Mouse (Mus musculus): Measurements from ENCODE around the gene Actl7a. TPM values are rescaled to one million over a fixed set of nuclear protein-coding genes. Genes with fewer than 3 reads are reported as not detected.

Gene Actl7a
- polyA plus RNA-seq, 1 experiment from 2014 or later = not detected

DNA sequence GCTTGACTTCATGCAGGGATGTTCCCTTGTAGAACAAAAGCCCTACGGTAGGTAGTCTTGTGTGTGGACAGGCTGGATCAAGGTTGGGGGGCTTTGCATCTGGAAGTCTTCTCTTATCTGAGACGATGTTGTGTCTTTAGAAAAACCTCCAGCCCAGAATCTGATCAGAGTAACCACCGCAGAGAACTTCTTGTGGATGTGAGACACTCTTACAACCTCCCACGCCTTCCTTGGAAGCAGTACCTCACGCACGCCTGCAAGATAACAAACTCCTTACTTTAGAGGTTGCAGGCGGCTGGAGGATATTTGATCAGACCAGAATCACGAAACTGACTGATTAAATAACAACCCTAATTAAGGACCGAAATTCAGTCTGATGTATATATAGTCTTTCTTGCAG lies 22.8 kb upstream of the Actl7a start:
- no peak for DNase-seq (ENCODE audit: low spot score)
- no peak overlapping the region for H3K4me3 ChIP-seq (replicated peaks; ENCODE audit: low read length)
- no peaks in the 10 kb centered on the region for H3K36me3 ChIP-seq (replicated peaks; ENCODE audit: control insufficient read depth, insufficient read depth)
- 89% methylated on average over 9 of the region's 9 CpGs for WGBS
- H3K9ac ChIP-seq = no peak overlapping the region
- no peak overlapping the region for H3K4me2 ChIP-seq (replicated peaks)
- no peak for ATAC-seq (ENCODE audit: low FRiP score)
- H3K27ac ChIP-seq = no peak overlapping the region
- no peaks in the 10 kb centered on the region for H3K27me3 ChIP-seq (ENCODE audit: control insufficient read depth, insufficient read depth, low read length)
- no peaks in the 10 kb centered on the region for H3K9me3 ChIP-seq (ENCODE audit: control insufficient read depth, low read length)
- H3K4me1 ChIP-seq (replicated peaks; ENCODE audit: control insufficient read depth, insufficient read depth, low read length) = no peaks in the 10 kb centered on the region

DNA sequence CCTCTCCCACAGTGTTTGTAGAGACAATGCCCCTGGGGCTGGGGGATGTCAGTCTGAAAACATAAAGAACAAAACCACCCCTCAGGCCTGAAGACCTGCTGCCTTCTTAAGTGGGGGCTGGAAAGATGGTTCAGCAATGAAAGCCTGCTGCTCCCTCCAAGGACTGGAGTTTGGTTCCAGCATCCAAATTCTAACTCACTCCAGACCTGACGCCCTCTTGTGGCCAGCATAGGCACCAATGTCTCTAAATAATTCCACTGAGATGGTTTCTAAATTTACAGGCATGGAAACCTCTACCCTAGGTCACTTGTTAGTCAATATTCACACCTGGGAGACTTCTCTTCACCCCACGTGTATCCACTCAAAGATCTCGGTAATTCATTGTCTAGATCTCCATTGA lies 21.7 kb upstream of the Actl7a start:
- WGBS = 27% methylated on average over 3 of the region's 3 CpGs
- H3K9ac ChIP-seq = no peak overlapping the region
- no peaks in the 10 kb centered on the region for H3K4me1 ChIP-seq (replicated peaks; ENCODE audit: control insufficient read depth, insufficient read depth, low read length)
- no peak overlapping the region for H3K4me2 ChIP-seq (replicated peaks)
- H3K27me3 ChIP-seq (ENCODE audit: control insufficient read depth, insufficient read depth, low read length) = no peaks in the 10 kb centered on the region
- no peak overlapping the region for H3K27ac ChIP-seq
- ATAC-seq (ENCODE audit: low FRiP score) (no peak), DNase-seq (ENCODE audit: low spot score) (no peak)
- no peaks in the 10 kb centered on the region for H3K36me3 ChIP-seq (replicated peaks; ENCODE audit: control insufficient read depth, insufficient read depth)
- no peak overlapping the region for H3K4me3 ChIP-seq (replicated peaks; ENCODE audit: low read length)
- H3K9me3 ChIP-seq (ENCODE audit: control insufficient read depth, low read length) = no peaks in the 10 kb centered on the region

- Histone ChIP-seq H3K4me2 (replicated peaks) (no peak overlapping the region), H3K36me3 (replicated peaks; ENCODE audit: control insufficient read depth, insufficient read depth) (no peaks in the 10 kb centered on the region), H3K9ac (no peak overlapping the region), H3K4me1 (replicated peaks; ENCODE audit: control insufficient read depth, insufficient read depth, low read length) (no peaks in the 10 kb centered on the region), H3K9me3 (ENCODE audit: control insufficient read depth, low read length) (no peaks in the 10 kb centered on the region), H3K4me3 (replicated peaks; ENCODE audit: low read length) (no peak overlapping the region), H3K27me3 (ENCODE audit: control insufficient read depth, insufficient read depth, low read length) (no peaks in the 10 kb centered on the region), H3K27ac (no peak overlapping the region)
- ATAC-seq (ENCODE audit: low FRiP score) = no peak
- no peak for DNase-seq (ENCODE audit: low spot score)
- whole genome bisulfite sequencing = 66% methylated on average over 6 of the region's 6 CpGs
These were observed 20.9 kb upstream of the Actl7a start for GRCm38 (mm10) chr4:56722346-56722745.

GRCm38 (mm10) chr4:56723237-56723636 lies 20.0 kb upstream of the Actl7a start:
- Histone ChIP-seq H3K4me2 (replicated peaks) (no peak overlapping the region), H3K4me1 (replicated peaks; ENCODE audit: control insufficient read depth, insufficient read depth, low read length) (no peaks in the 10 kb centered on the region), H3K27ac (no peak overlapping the region), H3K9ac (no peak overlapping the region), H3K4me3 (replicated peaks; ENCODE audit: low read length) (no peak overlapping the region), H3K9me3 (ENCODE audit: control insufficient read depth, low read length) (no peaks in the 10 kb centered on the region), H3K36me3 (replicated peaks; ENCODE audit: control insufficient read depth, insufficient read depth) (no peaks in the 10 kb centered on the region), H3K27me3 (ENCODE audit: control insufficient read depth, insufficient read depth, low read length) (no peaks in the 10 kb centered on the region)
- no peak for ATAC-seq (ENCODE audit: low FRiP score)
- no peak for DNase-seq (ENCODE audit: low spot score)
- 95% methylated on average over 6 of the region's 6 CpGs for WGBS

DNA sequence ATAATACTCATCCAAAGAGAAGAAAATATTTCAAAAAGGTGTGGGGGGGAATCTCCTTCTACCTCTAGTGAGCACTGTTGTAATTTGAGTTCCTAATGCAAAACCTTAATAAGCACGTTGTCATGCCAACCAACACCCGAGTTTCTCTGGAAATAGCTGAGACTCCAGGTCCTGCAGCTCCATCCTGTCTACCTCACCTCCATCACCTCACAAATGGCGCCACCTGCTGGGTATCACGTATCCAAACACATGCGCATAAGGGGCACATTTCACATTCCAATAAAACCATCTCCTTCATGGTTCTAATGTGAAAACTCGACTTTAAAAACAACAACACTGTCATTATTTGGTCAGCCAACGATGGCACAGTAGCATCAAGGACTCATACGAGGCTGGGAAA lies 17.4 kb upstream of the Actl7a start:
- DNase-seq (ENCODE audit: low spot score) (no peak), ATAC-seq (ENCODE audit: low FRiP score) (no peak)
- 56% methylated on average over 8 of the region's 8 CpGs for whole genome bisulfite sequencing
- Histone ChIP-seq H3K4me2 (replicated peaks) (no peak overlapping the region), H3K27me3 (ENCODE audit: control insufficient read depth, insufficient read depth, low read length) (no peaks in the 10 kb centered on the region), H3K9ac (no peak overlapping the region), H3K4me3 (replicated peaks; ENCODE audit: low read length) (no peak overlapping the region), H3K9me3 (ENCODE audit: control insufficient read depth, low read length) (no peaks in the 10 kb centered on the region), H3K27ac (no peak overlapping the region), H3K36me3 (replicated peaks; ENCODE audit: control insufficient read depth, insufficient read depth) (no peaks in the 10 kb centered on the region), H3K4me1 (replicated peaks; ENCODE audit: control insufficient read depth, insufficient read depth, low read length) (no peaks in the 10 kb centered on the region)

DNA sequence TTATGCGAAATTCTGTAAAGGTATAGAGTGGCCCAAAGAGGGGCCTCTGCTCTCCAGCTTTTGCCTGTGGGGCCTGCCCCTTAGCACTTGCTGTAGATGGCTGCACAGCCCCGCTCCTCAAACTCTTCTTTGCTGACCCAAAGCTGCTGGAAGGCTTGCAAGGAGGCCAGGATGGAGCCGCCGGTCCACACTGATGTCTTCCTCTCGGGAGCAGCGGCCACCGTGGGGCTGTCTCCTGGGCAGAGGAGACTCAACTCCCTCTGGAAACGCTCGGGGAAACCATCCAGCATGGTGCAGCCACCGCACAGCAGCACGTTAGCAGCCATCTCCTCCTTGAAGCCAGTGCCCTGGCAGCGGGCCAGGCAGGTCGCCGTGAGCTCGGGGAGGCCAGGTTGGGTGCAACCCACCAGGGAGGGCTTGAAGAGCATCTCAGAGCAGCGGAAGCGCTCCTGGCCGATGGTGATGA lies 3.2 kb upstream of the Actl7a start, which contains the start of gene Gm26657:
Gene Gm26657 (plus strand): TSS at position 51 of the 466 bp plus-strand sequence.
- DNase-seq (ENCODE audit: low spot score) (no peak), ATAC-seq (ENCODE audit: low FRiP score) (no peak)
- 87% methylated on average over 18 of the region's 18 CpGs for WGBS
- Histone ChIP-seq H3K4me3 (replicated peaks; ENCODE audit: low read length) (no peak within 1 kb of the TSS), H3K4me2 (replicated peaks) (no peak within 1 kb of the TSS), H3K9me3 (ENCODE audit: control insufficient read depth, low read length) (no peaks in the 10 kb centered on the region), H3K4me1 (replicated peaks; ENCODE audit: control insufficient read depth, insufficient read depth, low read length) (no peaks in the 10 kb centered on the region), H3K9ac (no peak within 1 kb of the TSS), H3K27me3 (ENCODE audit: control insufficient read depth, insufficient read depth, low read length) (no peaks in the 10 kb centered on the region), H3K36me3 (replicated peaks; ENCODE audit: control insufficient read depth, insufficient read depth) (peaks cover 7% of the 10 kb centered on the region), H3K27ac (no peak within 1 kb of the TSS)

GRCm38 (mm10) chr4:56740611-56741010 lies 2.6 kb upstream of the Actl7a start:
- Histone ChIP-seq H3K27me3 (ENCODE audit: control insufficient read depth, insufficient read depth, low read length) (no peaks in the 10 kb centered on the region), H3K9me3 (ENCODE audit: control insufficient read depth, low read length) (no peaks in the 10 kb centered on the region), H3K4me1 (replicated peaks; ENCODE audit: control insufficient read depth, insufficient read depth, low read length) (no peaks in the 10 kb centered on the region), H3K27ac (no peak overlapping the region), H3K4me3 (replicated peaks; ENCODE audit: low read length) (no peak overlapping the region), H3K9ac (no peak overlapping the region), H3K36me3 (replicated peaks; ENCODE audit: control insufficient read depth, insufficient read depth) (peaks cover 11% of the 10 kb centered on the region), H3K4me2 (replicated peaks) (no peak overlapping the region)
- DNase-seq (ENCODE audit: low spot score) = no peak
- ATAC-seq (ENCODE audit: low FRiP score) = no peak
- 97% methylated on average over 20 of the region's 20 CpGs for WGBS

DNA sequence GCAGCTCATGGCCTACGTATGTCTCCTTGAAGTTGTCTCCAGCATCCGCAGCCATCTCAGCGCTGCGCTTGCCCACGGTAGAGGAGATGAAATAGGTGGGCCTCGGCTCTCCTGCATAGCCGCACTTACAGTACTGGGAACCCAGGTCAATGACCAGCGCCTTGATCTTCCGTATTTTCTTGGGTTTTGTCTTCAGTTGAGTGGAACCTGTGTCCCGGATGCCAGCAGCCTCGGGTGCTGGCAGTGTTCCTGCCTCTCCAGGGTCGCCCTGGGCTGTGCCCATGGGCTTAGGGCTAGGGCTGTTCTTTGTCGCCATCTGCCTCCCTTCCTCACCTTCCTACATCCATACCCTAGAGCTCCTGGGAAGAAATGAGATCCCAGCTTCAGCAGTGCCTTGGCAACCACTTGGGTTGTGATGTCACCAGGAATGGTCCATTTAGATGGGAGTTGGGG lies 2.1 kb upstream of the Actl7a start, which contains the start of gene Actl7b:
Gene Actl7b (minus strand): TSS at position 403 of the 453 bp plus-strand sequence.
- peaks cover 16% of the 10 kb centered on the region for H3K36me3 ChIP-seq (replicated peaks; ENCODE audit: control insufficient read depth, insufficient read depth)
- H3K27me3 ChIP-seq (ENCODE audit: control insufficient read depth, insufficient read depth, low read length) = no peaks in the 10 kb centered on the region
- no peak within 1 kb of the TSS for H3K4me2 ChIP-seq (replicated peaks)
- H3K9me3 ChIP-seq (ENCODE audit: control insufficient read depth, low read length) = no peaks in the 10 kb centered on the region
- H3K4me3 ChIP-seq (replicated peaks; ENCODE audit: low read length) = no peak within 1 kb of the TSS
- DNase-seq (ENCODE audit: low spot score) = no peak
- H3K9ac ChIP-seq = no peak within 1 kb of the TSS
- no peak within 1 kb of the TSS for H3K27ac ChIP-seq
- WGBS = 94% methylated on average over 13 of the region's 13 CpGs
- ATAC-seq (ENCODE audit: low FRiP score) = no peak
- H3K4me1 ChIP-seq (replicated peaks; ENCODE audit: control insufficient read depth, insufficient read depth, low read length) = no peaks in the 10 kb centered on the region

DNA sequence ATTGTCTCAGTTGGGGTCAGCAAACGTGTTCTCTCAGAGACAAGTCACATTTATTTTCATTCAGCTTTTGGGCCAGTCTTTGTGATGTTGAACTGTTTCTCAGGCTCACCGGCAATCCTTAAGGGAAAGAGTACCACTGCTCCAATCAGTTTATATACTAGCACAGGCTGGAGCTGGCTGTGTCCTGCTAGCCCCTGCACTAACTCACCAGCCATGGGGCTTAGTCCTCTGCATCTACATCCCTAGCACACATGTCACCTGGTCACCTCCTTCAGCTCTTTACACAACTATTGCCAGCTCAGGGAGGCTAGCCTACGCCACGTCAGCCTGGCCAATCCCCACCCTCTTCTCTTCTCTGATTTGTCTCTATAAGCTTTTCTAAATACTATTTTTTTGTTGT lies 515 bp upstream of the Actl7a start:
- 91% methylated on average over 4 of the region's 4 CpGs for WGBS
- no peaks in the 10 kb centered on the region for H3K27me3 ChIP-seq (ENCODE audit: control insufficient read depth, insufficient read depth, low read length)
- H3K27ac ChIP-seq = no peak overlapping the region
- no peaks in the 10 kb centered on the region for H3K9me3 ChIP-seq (ENCODE audit: control insufficient read depth, low read length)
- H3K4me1 ChIP-seq (replicated peaks; ENCODE audit: control insufficient read depth, insufficient read depth, low read length) = no peaks in the 10 kb centered on the region
- H3K4me2 ChIP-seq (replicated peaks) = no peak overlapping the region
- H3K9ac ChIP-seq = no peak overlapping the region
- ATAC-seq (ENCODE audit: low FRiP score) = no peak
- DNase-seq (ENCODE audit: low spot score) = no peak
- H3K4me3 ChIP-seq (replicated peaks; ENCODE audit: low read length) = no peak overlapping the region
- H3K36me3 ChIP-seq (replicated peaks; ENCODE audit: control insufficient read depth, insufficient read depth) = peaks cover 22% of the 10 kb centered on the region

DNA sequence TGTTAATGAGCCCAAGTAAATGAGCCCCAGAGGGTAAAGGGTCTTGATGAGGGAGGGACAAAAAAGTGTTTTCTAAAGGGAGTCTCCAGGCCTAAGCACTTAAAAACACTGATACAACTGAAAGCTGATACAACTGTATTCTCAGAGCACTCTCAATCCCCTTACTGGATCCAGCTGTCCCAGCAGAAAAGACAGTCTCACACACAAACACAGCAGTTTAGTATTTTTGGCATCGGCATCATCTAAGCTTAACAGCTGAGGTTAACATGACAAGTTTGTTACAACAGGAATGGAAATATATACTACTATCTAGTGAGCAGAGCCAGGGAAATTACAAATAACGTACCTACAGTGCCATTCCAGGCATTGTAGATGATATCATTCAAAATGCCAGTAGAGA lies 3.1 kb downstream of the Actl7a start:
- no peak overlapping the region for H3K4me2 ChIP-seq (replicated peaks)
- no peaks in the 10 kb centered on the region for H3K9me3 ChIP-seq (ENCODE audit: control insufficient read depth, low read length)
- no peak overlapping the region for H3K4me3 ChIP-seq (replicated peaks; ENCODE audit: low read length)
- no peaks in the 10 kb centered on the region for H3K27me3 ChIP-seq (ENCODE audit: control insufficient read depth, insufficient read depth, low read length)
- no peak overlapping the region for H3K9ac ChIP-seq
- H3K4me1 ChIP-seq (replicated peaks; ENCODE audit: control insufficient read depth, insufficient read depth, low read length) = no peaks in the 10 kb centered on the region
- DNase-seq (ENCODE audit: low spot score) = no peak
- no peak for ATAC-seq (ENCODE audit: low FRiP score)
- H3K27ac ChIP-seq = no peak overlapping the region
- peaks cover 54% of the 10 kb centered on the region for H3K36me3 ChIP-seq (replicated peaks; ENCODE audit: control insufficient read depth, insufficient read depth)
- 99% methylated on average over 2 of the region's 2 CpGs for WGBS
